Mouse (Mus musculus) heart, adult 8-10 months (tissue): Measurements from ENCODE around the gene Bag5. TPM values are rescaled to one million over a fixed set of nuclear protein-coding genes. Genes with fewer than 3 reads are reported as not detected.

Experiments used
- DNase-seq: peaks from one replicate; pipeline ENCODE4 v3.0.0; 2022; ENCODE audit warnings: low spot score
- total RNA-seq, 4 experiments: library from RNA; stranded (reverse); gene quantifications; 2 replicates each; pipeline ENCODE4 v1.2.4; 2022

The Bag5 gene
- total RNA-seq, 4 experiments from 2014 or later: 18.9 to 20.1 (median 19.6) TPM

DNA sequence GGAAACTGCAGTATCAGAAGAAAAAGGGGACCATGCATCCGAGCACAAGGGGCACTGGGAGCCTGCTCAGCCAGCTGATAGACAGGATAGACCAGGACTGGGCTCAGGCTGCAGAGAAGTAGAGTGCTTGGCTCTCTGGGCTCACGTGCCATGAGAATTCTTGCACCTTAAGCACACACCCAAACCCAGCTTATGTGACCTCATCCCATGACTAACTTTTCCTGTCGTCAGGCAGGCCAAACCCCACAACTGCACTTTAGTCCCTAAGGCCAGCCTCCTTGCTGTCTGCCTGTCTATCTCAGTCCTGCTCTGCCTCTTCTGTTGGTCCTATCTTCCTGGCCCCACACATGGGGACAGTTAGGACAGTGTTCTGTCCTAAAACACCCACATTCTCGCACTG lies 15.3 kb downstream of the Bag5 start:
- DNase-seq: no peak

- peak; percentile 84 for DNase-seq
Observed at GRCm38 (mm10) chr12:111696239-111696638, 16.8 kb downstream of the Bag5 start.

GRCm38 (mm10) chr12:111694880-111695804 lies 17.9 kb downstream of the Bag5 start:
- no peak for DNase-seq

GRCm38 (mm10) chr12:111694271-111694781 lies 18.7 kb downstream of the Bag5 start:
- no peak for DNase-seq

DNA sequence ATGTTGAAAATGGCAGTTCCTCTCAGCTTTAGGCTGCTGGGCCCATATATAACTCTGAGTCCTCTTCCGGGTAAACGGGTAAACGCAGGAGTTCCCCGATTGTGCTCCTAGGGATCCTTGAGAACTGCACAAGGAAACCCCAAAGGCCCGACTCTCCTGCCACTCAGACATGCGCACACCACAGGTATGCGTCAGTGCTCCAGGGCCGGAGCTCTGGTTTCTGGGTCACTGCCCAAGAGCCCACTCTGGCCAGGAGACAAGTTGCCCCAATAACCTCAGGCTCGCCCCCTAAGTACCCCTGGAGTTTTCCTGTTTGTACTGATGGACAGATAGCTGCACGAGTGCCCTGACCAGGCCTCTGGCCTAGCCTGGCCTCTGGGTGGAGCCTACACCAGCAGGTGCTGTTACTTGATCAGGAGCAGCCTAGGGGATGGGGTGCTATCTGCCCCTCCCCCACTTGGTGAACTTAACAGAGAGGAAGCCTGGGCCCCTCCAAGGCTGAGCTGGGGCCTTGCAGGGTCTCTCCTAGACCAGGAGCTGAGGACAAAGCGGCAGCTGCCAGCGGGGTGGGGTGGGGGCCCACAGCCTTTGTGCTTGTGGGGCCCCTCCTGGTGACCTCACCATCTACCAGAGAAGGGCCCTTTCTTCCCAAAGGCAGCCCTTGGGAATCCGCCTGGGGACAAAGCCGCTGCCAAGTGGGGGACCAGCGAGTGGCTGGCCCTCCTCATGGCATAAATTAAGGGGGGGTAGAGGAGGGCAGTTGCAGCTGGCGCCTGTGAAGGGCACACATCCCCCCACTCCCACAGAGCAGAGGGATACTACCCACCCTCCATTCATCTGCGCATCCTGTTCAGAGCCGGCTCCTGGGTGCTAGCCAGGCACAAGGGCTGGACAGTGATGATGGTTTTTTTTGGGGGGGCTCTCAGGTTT lies 19.5 kb downstream of the Bag5 start:
- no peak for DNase-seq

GRCm38 (mm10) chr12:111692899-111693298 lies 20.2 kb downstream of the Bag5 start:
- DNase-seq: no peak

GRCm38 (mm10) chr12:111691346-111691872 lies 21.6 kb downstream of the Bag5 start:
- no peak for DNase-seq

DNA sequence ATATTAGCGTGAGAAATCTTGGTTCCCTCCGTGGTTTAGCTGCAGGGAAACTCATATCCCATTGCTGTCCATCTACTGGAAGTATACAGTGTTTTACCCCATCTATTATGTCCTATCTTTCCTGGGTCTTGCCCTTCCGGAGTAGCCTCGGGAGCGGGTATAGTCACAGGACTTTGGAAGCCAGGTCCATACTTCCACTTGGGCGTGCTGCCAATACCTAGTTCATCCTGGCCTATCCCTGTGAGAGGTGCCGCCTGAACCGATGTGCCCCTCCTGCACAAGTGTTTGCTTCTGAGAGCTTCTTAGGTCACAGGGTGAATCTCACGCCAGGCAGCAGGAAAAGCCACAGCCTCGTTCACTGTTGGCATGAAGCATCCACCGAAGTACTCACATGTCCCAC lies 23.6 kb downstream of the Bag5 start:
- no peak for DNase-seq

GRCm38 (mm10) chr12:111688069-111688428 lies 25.0 kb downstream of the Bag5 start:
- DNase-seq: no peak

DNA sequence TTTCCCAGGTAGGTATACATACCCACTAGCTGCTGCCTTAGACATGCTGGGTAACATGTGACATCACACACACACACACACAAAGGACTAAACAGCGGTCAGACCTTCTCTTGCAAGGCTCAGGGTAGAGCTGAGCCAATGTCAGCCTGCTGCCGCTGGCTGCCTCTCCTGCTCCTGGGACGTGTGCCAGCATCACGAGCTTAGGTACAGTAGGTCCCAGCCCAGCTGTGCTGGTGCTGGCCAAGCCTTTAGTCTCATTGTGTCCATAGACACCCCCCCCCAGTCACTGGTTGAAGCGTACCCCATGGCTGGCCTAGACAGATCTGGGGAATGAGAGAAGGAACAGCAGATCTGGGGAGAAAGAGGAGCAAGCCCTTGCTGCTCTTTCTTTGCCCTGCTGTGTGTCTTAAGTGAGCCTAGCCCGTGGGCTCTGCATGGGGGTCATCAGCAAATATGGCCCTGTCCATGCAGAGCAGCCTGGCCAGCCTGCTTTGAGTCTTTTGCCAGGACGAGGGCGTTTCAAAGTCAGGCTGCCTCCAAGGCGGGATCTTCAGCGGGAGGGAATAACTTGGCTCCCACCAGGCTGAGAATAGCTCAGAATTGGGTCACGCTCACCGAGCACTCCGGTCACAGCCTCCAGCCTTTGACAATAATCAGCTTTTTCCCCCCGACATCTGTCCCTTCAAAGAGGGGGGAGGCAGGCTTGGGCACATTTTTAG lies 25.5 kb downstream of the Bag5 start:
- DNase-seq: peak; percentile 85

DNA sequence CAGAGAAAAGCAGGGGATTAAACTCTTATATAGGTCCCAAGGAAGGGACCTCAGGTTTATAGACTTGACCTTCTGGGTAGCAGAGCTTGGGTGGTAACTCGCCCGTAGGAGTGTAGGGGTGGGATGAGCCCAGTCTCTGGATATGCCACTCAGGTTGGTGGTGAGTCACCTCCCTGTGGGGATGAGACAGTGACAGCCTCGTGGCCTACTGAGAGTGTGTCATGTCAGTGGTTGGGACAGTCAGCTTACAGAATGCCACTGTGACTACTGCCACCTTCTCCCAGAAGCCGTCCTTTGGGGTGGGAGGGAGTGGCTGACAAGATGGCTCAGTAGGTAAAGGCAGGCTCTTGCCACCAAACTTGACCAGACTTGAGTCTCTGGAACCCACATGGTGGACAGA lies 26.7 kb downstream of the Bag5 start:
- DNase-seq: no peak

GRCm38 (mm10) chr12:111682806-111683205 lies 30.3 kb downstream of the Bag5 start:
- DNase-seq: no peak

- no peak for DNase-seq
Observed at GRCm38 (mm10) chr12:111682003-111682402, 31.1 kb downstream of the Bag5 start.

- no peak for DNase-seq
Observed at GRCm38 (mm10) chr12:111681305-111681704, 31.8 kb downstream of the Bag5 start.

DNA sequence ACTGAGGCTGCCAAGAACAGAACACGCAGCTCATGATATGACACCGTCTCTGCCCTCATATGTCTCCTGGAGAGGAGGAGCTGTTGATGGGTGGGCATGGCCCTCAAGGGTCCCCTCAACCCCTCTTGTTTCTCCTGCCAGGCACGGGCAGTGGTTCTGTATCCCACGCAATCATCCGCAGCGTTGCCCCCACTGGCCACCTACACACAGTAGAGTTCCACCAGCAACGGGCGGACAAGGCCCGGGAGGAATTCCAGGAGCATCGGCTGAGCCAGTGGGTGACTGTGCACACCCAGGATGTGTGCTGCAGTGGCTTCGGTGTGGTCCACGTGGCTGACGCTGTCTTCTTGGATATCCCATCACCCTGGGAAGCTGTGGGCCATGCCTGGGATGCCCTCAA lies 32.4 kb downstream of the Bag5 start:
- DNase-seq: no peak

DNA sequence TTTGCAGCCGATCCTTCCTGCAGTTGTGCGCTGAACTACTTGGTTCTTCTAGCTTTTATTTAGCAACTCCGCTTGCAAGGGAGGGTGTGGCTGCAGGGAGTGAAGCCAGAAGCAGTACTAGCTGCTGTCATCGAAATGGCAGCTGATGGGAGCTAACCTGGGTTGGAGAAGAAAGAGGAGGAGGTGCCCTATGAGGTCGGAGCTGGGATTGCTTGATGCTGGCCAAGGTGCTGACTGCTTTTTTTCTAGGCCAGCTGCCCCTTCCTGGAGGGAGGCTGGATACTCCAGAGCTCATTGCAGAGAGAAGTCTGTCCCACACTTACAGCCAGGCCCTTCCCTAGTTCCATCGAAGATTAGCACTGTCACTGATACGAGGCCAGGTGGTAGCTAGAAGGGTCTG lies 34.1 kb downstream of the Bag5 start:
- DNase-seq: no peak

- DNase-seq: no peak
Observed at GRCm38 (mm10) chr12:111678670-111678933, 34.5 kb downstream of the Bag5 start.

- DNase-seq: peak; percentile 89
Observed at GRCm38 (mm10) chr12:111677882-111678669, 35.0 kb downstream of the Bag5 start, which contains the start of gene Trmt61a. Gene Trmt61a (plus strand): TSS chr12:111678105.

GRCm38 (mm10) chr12:111677421-111677820 lies 35.6 kb downstream of the Bag5 start:
- no peak for DNase-seq

DNA sequence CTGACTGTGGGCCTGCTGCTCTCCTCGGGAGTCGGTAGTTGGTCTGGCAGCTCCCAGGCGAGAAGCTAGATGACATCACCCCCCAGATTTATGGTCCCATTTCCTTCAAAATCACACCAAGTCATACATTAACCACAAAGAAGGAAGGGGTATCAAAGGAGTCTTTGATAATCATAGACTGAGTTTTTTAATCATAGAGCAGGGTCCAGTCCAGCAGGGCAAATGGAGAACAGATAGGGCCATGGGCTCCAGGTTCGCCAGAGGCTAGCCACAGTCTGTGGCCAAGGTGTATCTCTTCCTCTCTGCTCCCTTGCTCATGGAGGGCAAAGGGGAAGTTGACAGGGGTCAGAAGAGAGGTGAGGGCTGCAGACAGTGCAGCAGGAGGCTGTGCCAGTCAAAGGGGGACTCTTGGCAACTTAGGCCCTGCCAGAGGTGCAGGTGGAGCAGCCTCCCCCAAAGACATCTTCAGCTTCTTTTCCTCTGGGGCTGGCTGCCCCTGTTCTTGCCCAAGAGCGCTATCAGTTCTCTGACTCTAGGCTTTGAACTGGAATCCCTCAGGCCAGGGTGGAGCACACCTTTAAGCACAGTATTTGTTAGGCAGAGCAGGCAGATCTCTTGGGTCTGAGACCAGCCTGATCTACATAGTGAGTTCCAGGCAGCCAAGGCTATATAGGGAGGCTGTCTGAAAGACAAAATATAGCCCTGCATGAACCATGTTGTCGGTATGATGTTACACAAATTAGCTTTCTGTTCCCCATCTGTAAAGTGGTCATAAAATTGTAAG lies 37.1 kb downstream of the Bag5 start:
- DNase-seq: no peak
